Mouse (Mus musculus) lung, adult 2 months (tissue): ENCODE measurements around the gene Mdm2.

Source experiments
- CTCF ChIP-seq: fragments of 200-500 bp; IDR thresholded peaks from 2 replicates; pipeline ENCODE4 v1.5.1; 2011; ENCODE audit warnings: mild to moderate bottlenecking, low read length, control low read depth; ENCODE audit not compliant: insufficient read depth
- POLR2A ChIP-seq: fragments of 200-500 bp; IDR thresholded peaks from 2 replicates; pipeline ENCODE4 v1.6.1; 2011; ENCODE audit warnings: low read depth, mild to moderate bottlenecking, control low read depth, low read length, borderline replicate concordance; ENCODE audit errors: extremely low read depth

DNA sequence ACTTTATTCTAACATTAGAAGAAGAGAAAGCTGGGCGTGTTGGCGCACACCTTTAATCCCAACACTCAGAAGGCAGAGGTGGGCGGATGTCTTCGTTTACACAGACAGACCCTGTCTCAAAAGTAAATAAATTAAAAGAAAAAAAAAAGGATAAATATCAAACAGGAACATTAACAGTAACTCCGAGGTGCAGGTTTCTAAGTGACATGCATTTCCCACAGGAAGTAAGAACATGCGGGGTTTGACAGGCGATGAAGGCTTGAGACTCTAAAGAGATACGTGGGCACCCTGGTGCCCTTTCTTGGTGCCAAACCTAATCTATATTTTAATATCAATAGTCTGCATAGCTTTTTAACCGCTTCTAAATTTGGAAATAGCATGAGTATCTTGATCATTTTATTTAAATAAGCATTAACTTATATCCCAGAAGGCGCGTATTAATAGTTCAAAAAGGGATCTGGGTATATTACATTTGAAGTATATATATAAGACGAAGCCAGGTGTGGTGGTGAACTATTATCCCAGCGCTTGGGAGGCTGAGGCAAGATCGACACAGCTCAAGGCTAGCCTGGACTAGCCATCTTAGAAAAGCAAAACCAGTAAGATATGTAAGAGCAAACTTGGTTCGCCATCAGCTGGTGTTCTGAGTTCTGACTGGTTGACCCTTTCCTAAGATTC is 25.2 kb downstream of the Mdm2 start:
- TF ChIP-seq POLR2A = no peak
- no peak for TF ChIP-seq CTCF
